Mouse (Mus musculus): ENCODE data around the gene Tex261. TPM values are rescaled to one million over a fixed set of nuclear protein-coding genes. Genes with fewer than 3 reads are reported as not detected.

The Tex261 gene
- 10 to 100 TPM; 52.2 to 56.6 TPM for total RNA-seq (2023)

DNA sequence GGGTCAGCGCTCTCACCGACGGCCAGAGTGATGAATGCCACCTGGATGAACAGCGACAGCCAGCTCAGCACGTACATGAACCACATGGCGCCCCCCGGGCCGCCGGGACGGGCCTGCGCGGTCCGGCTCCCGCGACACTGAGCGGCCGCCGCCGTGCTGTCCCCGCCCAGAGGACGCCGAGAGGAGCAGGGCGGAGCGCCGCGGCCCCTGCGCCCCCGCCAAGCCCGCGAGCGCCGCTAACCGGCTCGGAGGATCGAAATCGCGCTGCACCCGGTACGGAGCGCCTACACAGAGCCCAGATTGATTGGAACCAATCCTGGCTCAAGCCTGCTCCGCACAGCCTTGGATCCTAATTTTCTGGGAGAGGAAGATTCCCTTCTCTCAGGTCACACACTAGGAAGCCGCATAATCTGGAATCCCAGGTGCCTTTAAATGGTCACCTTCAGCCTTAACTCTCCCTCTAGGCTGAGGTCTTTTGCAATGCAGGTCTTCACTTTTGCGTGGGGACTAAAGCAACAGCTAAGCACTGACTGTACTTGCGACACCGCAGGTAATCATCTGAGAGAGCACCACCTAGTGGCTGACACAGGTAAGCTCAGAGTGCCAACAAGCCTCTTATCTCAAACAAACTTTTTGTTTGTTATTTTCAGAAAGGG, at the start of gene Tex261:
TSS of gene Tex261 (minus strand) at position 176 of the 656 bp plus-strand sequence.

DNA sequence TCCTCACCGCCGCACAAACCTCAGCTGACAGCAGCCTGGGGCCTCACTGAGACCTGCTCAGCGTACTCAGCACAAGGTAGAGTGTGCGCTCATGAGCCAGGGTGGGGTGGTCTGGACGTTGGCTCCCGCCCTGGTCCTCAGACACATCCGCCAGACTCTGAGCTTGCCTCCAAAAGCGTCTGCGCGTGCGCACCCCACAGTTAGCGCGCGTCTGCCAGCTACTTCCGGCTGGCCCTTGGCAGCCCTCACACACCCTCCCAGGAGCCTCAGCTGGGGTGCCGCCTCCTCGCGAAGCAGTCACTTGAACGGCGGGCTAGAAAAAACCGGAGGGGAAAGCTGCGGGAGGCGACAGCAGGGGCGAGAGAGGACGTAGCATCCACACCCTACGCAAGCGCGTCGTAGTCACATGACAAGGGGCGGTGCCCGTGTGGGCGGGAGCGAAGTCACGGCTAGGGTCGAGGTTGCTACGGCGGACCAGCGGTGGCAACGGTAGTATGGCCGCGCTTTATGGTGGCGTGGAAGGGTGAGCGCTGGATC, 19.2 kb upstream of the Tex261 start, which contains the start of gene Nagk:
TSS of gene Nagk (plus strand) at position 223 of the 537 bp plus-strand sequence.

DNA sequence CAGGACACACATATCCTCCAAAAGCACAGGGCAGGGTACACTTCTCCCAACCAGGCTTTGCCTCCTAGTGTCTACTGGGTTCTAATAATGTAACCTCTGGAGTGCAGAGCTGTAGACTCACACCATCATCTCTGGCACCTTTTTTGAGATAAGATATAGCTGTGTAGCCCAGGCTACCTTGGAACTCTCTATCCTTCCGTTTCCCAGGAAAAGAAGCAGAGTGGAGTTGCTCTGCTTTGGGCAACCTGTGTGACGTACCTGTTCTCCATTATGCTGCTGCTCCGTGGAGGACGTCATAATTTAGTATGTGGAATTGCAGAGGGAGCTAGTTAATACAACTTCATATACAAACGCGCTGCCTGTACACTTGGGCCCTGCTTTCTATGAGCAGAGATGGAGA, 13.3 kb downstream of the Tex261 start, which contains the start of gene Ankrd53:
TSS of gene Ankrd53 (plus strand) at position 301 of the 400 bp plus-strand sequence.

DNA sequence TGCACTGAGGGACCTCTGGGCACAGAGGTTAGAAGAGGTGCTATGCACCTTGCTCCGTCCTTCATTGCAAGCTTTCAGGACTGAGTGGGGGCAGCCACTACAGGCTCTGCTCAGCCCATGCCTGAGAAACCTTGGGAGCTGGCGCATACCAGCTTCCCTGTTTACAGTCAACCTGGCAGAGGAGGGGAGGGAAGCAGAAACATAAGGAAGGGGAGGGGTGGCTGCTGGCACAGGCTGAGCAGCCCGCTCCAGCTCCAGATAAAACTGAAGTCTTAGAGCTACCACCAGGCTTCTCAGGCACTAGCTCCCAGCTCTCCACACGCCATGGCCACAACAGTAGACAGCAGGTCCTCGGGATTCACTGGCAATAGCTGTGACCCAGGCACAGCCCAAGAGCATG, 32.9 kb downstream of the Tex261 start, which contains the start of gene Atp6v1b1:
TSS of gene Atp6v1b1 (plus strand) at position 230 of the 400 bp plus-strand sequence.

Other genes with a start within 250 kb of the Tex261 start
- not detected for gene Actg2, start 239.5 kb downstream of the Tex261 start, total RNA-seq (2023)
- 10 to 100 TPM; 23.4 to 27.7 TPM for gene Stambp, start 203.1 kb downstream of the Tex261 start, total RNA-seq (2023)
- gene Clec4f, start 119.6 kb downstream of the Tex261 start, total RNA-seq (2023): not detected
- gene Cd207, start 98.0 kb downstream of the Tex261 start, total RNA-seq (2023): under 1 TPM in 1 of 2 experiments, not detected in 1; 0.46 TPM
- gene Vax2, start 64.5 kb downstream of the Tex261 start, total RNA-seq (2023): not detected
- not detected for gene Atp6v1b1, start 32.8 kb downstream of the Tex261 start, total RNA-seq (2023)
- not detected for gene Ankrd53, start 13.2 kb downstream of the Tex261 start, total RNA-seq (2023)
- 10 to 100 TPM; 27.5 to 37.0 TPM for gene Nagk, start 19.2 kb upstream of the Tex261 start, total RNA-seq (2023)
- 10 to 100 TPM in 1 of 2 experiments, 1 to 10 TPM in 1; 7.7 to 10.4 TPM for gene Paip2b, start 55.9 kb upstream of the Tex261 start, total RNA-seq (2023)
- 100 to 1,000 TPM; 114 to 154 TPM for gene Zfp638, start 91.3 kb upstream of the Tex261 start, total RNA-seq (2023)
- 10 to 100 TPM; 18.9 to 26.6 TPM for gene Dysf, start 232.8 kb upstream of the Tex261 start, total RNA-seq (2023)